Mouse (Mus musculus) forebrain, postnatal 0 days (tissue): ENCODE data around the gene Pms2. TPM values are rescaled to one million over a fixed set of nuclear protein-coding genes. Genes with fewer than 3 reads are reported as not detected.
A peak's percentile ranks its signal among the peaks of the same experiment; 100 is the strongest.

ENCODE experiments used
- ATAC-seq: fragments of 200-750 bp; cut with Nextera tagmentation; 2 replicates; pipeline ENCODE4 v1.8.0; 2017; ENCODE audit warnings: mild to moderate bottlenecking, moderate library complexity
- DNase-seq: peaks from one replicate; pipeline ENCODE4 v3.0.0-alpha.2; 2015
- H3K27ac ChIP-seq: fragments of 300-500 bp; sonication (generic); 2 replicates; pipeline ENCODE4 v1.5.1; 2014; ENCODE audit warnings: low read depth, mild to moderate bottlenecking, antibody characterized with exemption, low read length, moderate library complexity, mixed read lengths
- H3K27me3 ChIP-seq: fragments of 300-500 bp; sonication (generic); 2 replicates; pipeline ENCODE4 v1.6.1; 2014; ENCODE audit warnings: mild to moderate bottlenecking, low read length, mixed read lengths; ENCODE audit not compliant: insufficient read depth
- H3K36me3 ChIP-seq: fragments of 300-500 bp; sonication (generic); 2 replicates; pipeline ENCODE4 v1.6.1; 2014; ENCODE audit warnings: mild to moderate bottlenecking, moderate library complexity; ENCODE audit not compliant: insufficient read depth
- H3K4me1 ChIP-seq: fragments of 300-500 bp; sonication (generic); 2 replicates; pipeline ENCODE4 v1.6.1; 2014; ENCODE audit warnings: antibody characterized with exemption; ENCODE audit not compliant: insufficient read depth
- H3K4me2 ChIP-seq: fragments of 300-500 bp; sonication (generic); 2 replicates; pipeline ENCODE4 v1.6.1; 2014; ENCODE audit warnings: low read depth, mild to moderate bottlenecking, moderate library complexity
- H3K4me3 ChIP-seq: fragments of 300-500 bp; sonication (generic); 2 replicates; pipeline ENCODE4 v1.5.1; 2014; ENCODE audit warnings: low read depth, low read length, mixed read lengths
- H3K9ac ChIP-seq: fragments of 300-500 bp; sonication (generic); 2 replicates; pipeline ENCODE4 v1.6.1; 2014; ENCODE audit warnings: mild to moderate bottlenecking
- H3K9me3 ChIP-seq: fragments of 300-500 bp; sonication (generic); 2 replicates; pipeline ENCODE4 v1.6.1; 2016; ENCODE audit warnings: low read length
- CTCF ChIP-seq: sonication (generic); IDR thresholded peaks from 2 replicates; pipeline ENCODE4 v1.5.1; 2016; ENCODE audit warnings: antibody characterized with exemption, control low read depth, low read depth
- WGBS: fragments of 180-500 bp; shearing (Covaris S2); extraction: QIAGEN DNeasy Blood & Tissue Kit; methylation state at CpG from one replicate; pipeline ENCODE4 v1.1.7; 2014; 5-methylcytosine and 5-hydroxymethylcytosine counted together
- polyA plus RNA-seq: library from polyadenylated mRNA; unstranded; fragments of >200 nt; fragmentation: Nextera tagmentation; extraction: Ambion mirVana; gene quantifications from 2 replicates; pipeline ENCODE4 v1.2.1, GENCODE M21; 2015
- total RNA-seq: library from RNA; depleted of rRNA; stranded (reverse); fragments of >200 nt; gene quantifications from 2 replicates; pipeline ENCODE4 v1.2.3, GENCODE M21; 2014; rRNA removed

The Pms2 gene
- total RNA-seq, result 19.6 and 28.4 TPM in 2 replicates
- polyA plus RNA-seq, result 14.5 and 19.5 TPM in 2 replicates

DNA sequence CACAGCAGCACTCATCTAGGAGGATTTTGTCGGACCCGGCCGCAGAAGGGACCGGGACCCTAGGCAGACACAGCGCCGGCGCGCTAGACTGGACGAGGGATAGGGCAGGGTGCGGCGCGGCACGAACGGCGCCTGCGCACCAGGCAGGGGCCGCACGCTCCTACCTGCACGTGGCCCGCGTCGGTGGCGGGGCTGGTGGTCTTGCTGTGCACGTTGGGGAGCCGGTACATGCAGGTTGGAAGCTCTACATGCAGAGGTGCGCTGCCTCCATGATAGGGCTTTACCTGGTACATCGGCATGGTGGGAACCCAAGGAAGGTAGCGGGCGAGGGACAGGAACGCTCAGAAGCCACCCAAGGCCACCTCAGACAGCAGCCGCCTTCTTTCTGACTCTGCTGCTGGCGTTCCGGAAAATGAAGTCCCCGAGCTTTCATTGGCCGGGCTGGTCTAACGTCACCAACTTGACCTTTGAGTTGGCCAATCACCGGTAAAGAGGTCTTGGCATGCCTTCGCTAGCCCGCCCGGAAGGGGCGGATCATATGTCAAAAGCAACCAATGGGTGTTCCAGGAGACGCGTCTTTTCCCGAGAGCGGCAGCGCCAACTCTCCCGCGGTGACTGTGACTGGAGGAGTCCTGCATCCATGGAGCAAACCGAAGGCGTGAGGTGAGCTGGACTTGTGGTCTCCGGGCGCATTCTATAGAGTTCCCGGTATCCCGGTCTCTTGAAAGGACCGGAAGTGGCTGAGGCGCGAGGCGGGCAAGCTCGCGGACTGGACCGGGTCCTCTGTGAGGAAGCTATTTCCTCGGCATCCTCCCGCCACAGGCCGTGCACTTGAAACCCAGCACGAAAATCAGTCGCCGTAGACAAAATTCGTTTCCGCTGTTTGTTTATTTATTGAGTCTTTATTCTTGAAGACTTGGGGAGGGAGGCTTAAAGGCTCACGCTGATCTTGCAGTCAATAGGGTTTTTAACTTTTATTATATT, at the start of gene Pms2, which contains the start of gene Aimp2:
Pms2 (plus strand) TSS at position 548 of the 984 bp plus-strand sequence.
Aimp2 (minus strand) TSS at position 431 of the 984 bp plus-strand sequence.
- Histone ChIP-seq H3K27me3 (no peaks in the 10 kb centered on the region), H3K27ac (peak within 1 kb of the TSS; percentile 82), H3K36me3 (peaks cover 15% of the 10 kb centered on the region), H3K4me1 (peaks cover 17% of the 10 kb centered on the region), H3K9me3 (no peaks in the 10 kb centered on the region), H3K4me2 (peak within 1 kb of the TSS; percentile 57), H3K9ac (peak within 1 kb of the TSS; percentile 57), H3K4me3 (peak within 1 kb of the TSS; percentile 45)
- WGBS, result 3% methylated on average over 70 of the region's 70 CpGs
- peak; percentile 99 for DNase-seq
- TF ChIP-seq CTCF, result no peak
- ATAC-seq, result peak; percentile 99

- no peaks in the 10 kb centered on the region for H3K9me3 ChIP-seq
- no peaks in the 10 kb centered on the region for H3K4me1 ChIP-seq
- TF ChIP-seq CTCF, result no peak
- no peak overlapping the region for H3K4me3 ChIP-seq
- DNase-seq (no peak), ATAC-seq (no peak)
- no peak overlapping the region for H3K4me2 ChIP-seq
- H3K36me3 ChIP-seq, result peaks cover 42% of the 10 kb centered on the region
- no peak overlapping the region for H3K9ac ChIP-seq
- H3K27ac ChIP-seq, result no peak overlapping the region
- 88% methylated on average over 11 of the region's 11 CpGs for WGBS
- no peaks in the 10 kb centered on the region for H3K27me3 ChIP-seq
Measured at GRCm38 (mm10) chr5:143871547-143872169, 38.1 kb upstream of the Pms2 start.

DNA sequence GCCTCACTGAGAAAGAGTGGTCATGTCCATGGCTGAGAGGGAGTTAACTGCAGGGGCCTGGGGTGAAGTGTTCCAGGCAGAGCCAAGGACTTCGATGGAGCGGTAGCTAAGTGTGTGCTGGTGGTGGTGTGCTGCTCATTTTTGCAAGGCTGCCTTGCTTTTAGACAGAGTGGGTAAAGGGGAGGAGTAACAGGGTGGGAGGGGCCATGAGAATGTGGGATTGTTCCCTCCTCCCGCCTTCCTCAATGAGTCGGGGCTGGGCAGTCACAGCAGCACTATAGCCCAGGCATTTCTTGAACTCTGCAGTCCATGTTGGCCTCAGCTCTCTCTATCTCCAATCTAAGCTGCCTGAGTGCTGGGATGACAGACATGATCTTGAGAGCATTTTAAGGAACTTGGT, 35.2 kb upstream of the Pms2 start:
- H3K4me3 ChIP-seq, result no peak overlapping the region
- H3K27ac ChIP-seq, result no peak overlapping the region
- ATAC-seq, result no peak
- H3K9me3 ChIP-seq, result no peaks in the 10 kb centered on the region
- no peaks in the 10 kb centered on the region for H3K4me1 ChIP-seq
- no peak for TF ChIP-seq CTCF
- H3K27me3 ChIP-seq, result no peaks in the 10 kb centered on the region
- DNase-seq, result no peak
- H3K4me2 ChIP-seq, result no peak overlapping the region
- WGBS, result 62% methylated on average over 4 of the region's 4 CpGs
- peaks cover 65% of the 10 kb centered on the region for H3K36me3 ChIP-seq
- no peak overlapping the region for H3K9ac ChIP-seq

DNA sequence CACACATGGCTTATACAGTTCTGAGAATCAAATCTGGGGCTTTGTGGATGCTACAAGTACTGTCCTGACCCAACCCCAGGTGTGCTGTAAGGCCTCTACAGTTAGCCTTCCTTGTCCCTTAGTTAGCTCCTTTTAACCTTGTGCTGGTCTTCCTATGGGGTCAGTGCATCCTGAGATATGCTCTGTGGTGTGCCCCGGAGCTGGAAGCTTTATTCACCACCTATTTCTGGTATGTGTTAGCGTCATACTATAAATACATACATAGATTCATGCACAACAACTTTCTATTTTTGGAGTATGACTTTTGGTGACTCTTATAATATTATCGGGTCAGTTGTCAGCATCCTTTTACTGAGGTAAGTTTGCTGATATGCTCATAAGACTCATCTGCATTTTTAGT, 24.5 kb upstream of the Pms2 start:
- no peak for ATAC-seq

DNA sequence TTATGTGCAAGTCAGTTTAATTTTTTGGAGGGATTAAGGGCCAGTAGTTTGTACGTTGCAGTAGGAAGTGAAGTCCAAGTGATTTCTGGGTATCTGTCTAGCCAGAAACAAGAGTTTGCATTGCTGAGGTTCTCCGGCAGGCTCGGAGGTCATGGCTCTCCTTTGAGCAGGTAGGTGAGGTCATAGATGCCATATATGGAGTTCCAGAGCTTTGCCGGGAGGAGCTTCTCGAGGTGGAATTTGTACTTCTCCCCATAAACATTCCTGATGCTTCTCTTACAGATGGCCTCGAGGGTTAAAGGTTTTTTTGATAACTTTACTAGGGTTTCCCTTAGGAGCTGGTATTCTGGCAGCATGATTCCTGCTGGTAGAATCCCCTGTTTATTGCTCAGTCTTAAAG, 19.0 kb upstream of the Pms2 start:
- H3K27me3 ChIP-seq, result no peaks in the 10 kb centered on the region
- 94% methylated on average over 6 of the region's 6 CpGs for WGBS

More for the DNA sequence above, 24.5 kb upstream of the Pms2 start:
- Histone ChIP-seq H3K9me3 (no peaks in the 10 kb centered on the region), H3K4me1 (no peaks in the 10 kb centered on the region), H3K4me3 (no peak overlapping the region), H3K4me2 (no peak overlapping the region), H3K9ac (no peak overlapping the region), H3K36me3 (peaks cover 96% of the 10 kb centered on the region), H3K27ac (no peak overlapping the region), H3K27me3 (no peaks in the 10 kb centered on the region)
- 98% methylated on average over 3 of the region's 3 CpGs for WGBS
- DNase-seq, result no peak
- no peak for TF ChIP-seq CTCF

GRCm38 (mm10) chr5:143892255-143892886, 17.4 kb upstream of the Pms2 start:
- H3K4me2 ChIP-seq, result no peak overlapping the region
- H3K9ac ChIP-seq, result no peak overlapping the region
- no peaks in the 10 kb centered on the region for H3K4me1 ChIP-seq
- no peaks in the 10 kb centered on the region for H3K9me3 ChIP-seq
- no peak overlapping the region for H3K4me3 ChIP-seq
- H3K27ac ChIP-seq, result no peak overlapping the region
- DNase-seq (no peak), ATAC-seq (peak; percentile 51)
- TF ChIP-seq CTCF, result peak; percentile 41; the same call in 1 of the 2 replicates
- H3K27me3 ChIP-seq, result no peaks in the 10 kb centered on the region
- WGBS, result 71% methylated on average over 9 of the region's 9 CpGs
- peaks cover 72% of the 10 kb centered on the region for H3K36me3 ChIP-seq

More for the DNA sequence above, 19.0 kb upstream of the Pms2 start:
- no peak for DNase-seq
- no peak overlapping the region for H3K4me3 ChIP-seq
- no peaks in the 10 kb centered on the region for H3K9me3 ChIP-seq
- no peak overlapping the region for H3K27ac ChIP-seq
- no peak overlapping the region for H3K4me2 ChIP-seq
- no peak for ATAC-seq
- H3K4me1 ChIP-seq, result no peaks in the 10 kb centered on the region
- peaks cover 77% of the 10 kb centered on the region for H3K36me3 ChIP-seq
- no peak overlapping the region for H3K9ac ChIP-seq
- TF ChIP-seq CTCF, result no peak
